Mouse (Mus musculus) heart, embryonic 13.5 days (tissue): ENCODE results near the gene Sema6d. TPM values are rescaled to one million over a fixed set of nuclear protein-coding genes. Genes with fewer than 3 reads are reported as not detected.

Experiments
- ATAC-seq: fragments of 200-750 bp; cut with Nextera tagmentation; 2 replicates; pipeline ENCODE4 v1.8.0; 2017; ENCODE audit warnings: moderate TSS enrichment; ENCODE audit not compliant: insufficient number of reproducible peaks, low FRiP score, low TSS enrichment; ENCODE audit errors: extremely low read depth
- H3K27ac ChIP-seq: fragments of 300-500 bp; sonication (generic); replicated peaks from 2 replicates; pipeline ENCODE4 v1.5.1; 2015; ENCODE audit warnings: moderate library complexity, mild to moderate bottlenecking, inconsistent platforms
- H3K27me3 ChIP-seq: fragments of 300-500 bp; sonication (generic); replicated peaks from 2 replicates; pipeline ENCODE4 v1.6.1; 2015; ENCODE audit warnings: mild to moderate bottlenecking, inconsistent platforms
- H3K36me3 ChIP-seq: fragments of 300-500 bp; sonication (generic); 2 replicates; pipeline ENCODE4 v1.6.1; 2015; ENCODE audit warnings: mild to moderate bottlenecking, inconsistent platforms
- H3K4me1 ChIP-seq: fragments of 300-500 bp; sonication (generic); 2 replicates; pipeline ENCODE4 v1.6.1; 2015; ENCODE audit warnings: inconsistent platforms
- H3K4me2 ChIP-seq: fragments of 300-500 bp; sonication (generic); 2 replicates; pipeline ENCODE4 v1.6.1; 2015; ENCODE audit warnings: inconsistent platforms, mild to moderate bottlenecking, moderate library complexity
- H3K4me3 ChIP-seq: fragments of 300-500 bp; sonication (generic); 2 replicates; pipeline ENCODE4 v1.5.1; 2015; ENCODE audit warnings: moderate library complexity, mild to moderate bottlenecking, inconsistent platforms
- H3K9ac ChIP-seq: fragments of 300-500 bp; sonication (generic); 2 replicates; pipeline ENCODE4 v1.6.1; 2015; ENCODE audit warnings: inconsistent platforms, mild to moderate bottlenecking, moderate library complexity
- H3K9me3 ChIP-seq: fragments of 300-500 bp; sonication (generic); 2 replicates; pipeline ENCODE4 v1.6.1; 2016; ENCODE audit warnings: inconsistent platforms
- WGBS: fragments of 180-500 bp; shearing (Covaris S2); methylation state at CpG from one replicate; pipeline ENCODE4 v1.1.7; 2015; ENCODE audit warnings: mixed read lengths; 5-methylcytosine and 5-hydroxymethylcytosine counted together
- polyA plus RNA-seq: library from polyadenylated mRNA; unstranded; fragments of >200 nt; fragmentation: Nextera tagmentation; extraction: Ambion mirVana; gene quantifications from 2 replicates; pipeline ENCODE4 v1.2.1, GENCODE M21; 2015

Sema6d gene
- polyA plus RNA-seq, 1 experiment from 2014 or later: 18.8 TPM

DNA sequence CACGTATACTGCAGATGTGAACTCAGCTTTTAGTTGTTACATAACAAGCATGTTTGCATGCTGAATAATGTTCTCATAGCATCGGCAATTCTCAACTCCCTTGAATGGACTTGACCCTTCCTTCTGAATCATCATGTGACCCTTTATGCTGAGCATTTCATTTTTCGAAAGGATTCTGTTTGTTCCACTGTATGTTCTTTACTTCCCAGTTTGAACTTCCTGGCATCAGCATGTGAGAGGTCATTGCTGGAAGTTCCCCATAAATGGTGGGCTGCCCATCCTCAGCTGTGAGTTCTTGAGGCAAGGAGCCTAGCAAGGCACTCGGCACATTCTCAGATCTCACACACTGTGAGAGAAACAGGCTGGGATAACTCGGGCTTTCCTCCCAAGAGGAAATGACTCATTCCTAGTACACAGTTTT lies 594.7 kb downstream of the Sema6d start:
- Histone ChIP-seq H3K4me1 (no peaks in the 10 kb centered on the region), H3K4me2 (no peak overlapping the region), H3K27ac (no peak overlapping the region), H3K9me3 (no peaks in the 10 kb centered on the region), H3K9ac (no peak overlapping the region), H3K4me3 (no peak overlapping the region), H3K36me3 (no peaks in the 10 kb centered on the region), H3K27me3 (no peaks in the 10 kb centered on the region)
- 59% methylated on average over 5 of the region's 5 CpGs for WGBS
- ATAC-seq: no peak

DNA sequence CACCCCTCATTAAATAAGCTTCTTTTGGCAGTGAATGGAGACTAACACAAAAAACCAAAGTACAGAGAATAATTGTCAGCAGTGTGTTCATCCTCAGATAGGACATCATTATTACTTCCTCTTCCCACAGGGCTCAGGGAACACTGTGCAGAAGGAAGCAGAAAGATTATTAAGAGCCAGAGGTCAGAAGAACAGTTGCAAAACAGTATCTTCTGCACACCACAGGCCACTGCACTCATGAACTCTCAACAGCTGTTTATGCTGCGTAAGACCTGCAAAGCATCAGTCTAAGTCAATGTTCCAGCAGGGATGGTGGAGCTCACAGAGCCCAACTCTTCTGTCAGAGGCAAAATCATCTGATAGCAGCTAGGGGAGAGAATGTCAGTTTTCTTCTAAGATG lies 600.6 kb downstream of the Sema6d start:
- Histone ChIP-seq H3K36me3 (no peaks in the 10 kb centered on the region), H3K4me2 (no peak overlapping the region), H3K27me3 (no peaks in the 10 kb centered on the region), H3K27ac (no peak overlapping the region), H3K4me3 (no peak overlapping the region), H3K9me3 (no peaks in the 10 kb centered on the region), H3K4me1 (no peaks in the 10 kb centered on the region), H3K9ac (no peak overlapping the region)
- no peak for ATAC-seq
- WGBS: 76% methylated on average over 1 of the region's 1 CpGs

DNA sequence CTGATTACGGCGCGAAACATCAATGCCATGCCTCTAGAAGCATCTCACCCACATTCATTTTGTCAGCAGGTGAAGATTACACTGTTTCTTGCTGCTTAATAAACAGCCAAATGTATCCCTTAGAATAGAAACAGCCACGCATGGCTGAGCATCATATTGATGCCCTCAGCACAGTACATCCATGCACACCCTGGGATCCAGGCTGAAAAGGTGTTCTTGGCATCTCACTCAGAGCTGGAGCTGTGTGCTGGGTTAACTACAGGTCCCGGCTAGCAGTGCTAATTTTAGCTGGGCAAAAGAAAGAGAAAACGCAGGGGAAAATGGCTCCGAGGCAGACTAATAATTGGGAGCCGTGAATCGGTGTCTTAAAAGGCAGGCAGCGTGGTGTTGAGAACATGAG lies 612.9 kb downstream of the Sema6d start:
- H3K4me3 ChIP-seq: no peak overlapping the region
- peaks cover 26% of the 10 kb centered on the region for H3K4me1 ChIP-seq
- no peak overlapping the region for H3K9ac ChIP-seq
- no peaks in the 10 kb centered on the region for H3K9me3 ChIP-seq
- H3K4me2 ChIP-seq: no peak overlapping the region
- no peak overlapping the region for H3K27ac ChIP-seq
- no peaks in the 10 kb centered on the region for H3K27me3 ChIP-seq
- no peaks in the 10 kb centered on the region for H3K36me3 ChIP-seq
- no peak for ATAC-seq
- WGBS: 83% methylated on average over 10 of the region's 10 CpGs

- H3K9ac ChIP-seq: no peak overlapping the region
- no peak overlapping the region for H3K4me2 ChIP-seq
- H3K36me3 ChIP-seq: no peaks in the 10 kb centered on the region
- peaks cover 26% of the 10 kb centered on the region for H3K4me1 ChIP-seq
- H3K27ac ChIP-seq: peak overlapping the region; percentile 75
- no peak; the same call in 1 of the 2 replicates for ATAC-seq
- WGBS: 60% methylated on average over 4 of the region's 4 CpGs
- H3K9me3 ChIP-seq: no peaks in the 10 kb centered on the region
- no peak overlapping the region for H3K4me3 ChIP-seq
- no peaks in the 10 kb centered on the region for H3K27me3 ChIP-seq
These were observed 615.2 kb downstream of the Sema6d start for GRCm38 (mm10) chr2:124704922-124705321.

GRCm38 (mm10) chr2:124705806-124706205 lies 616.0 kb downstream of the Sema6d start:
- Histone ChIP-seq H3K9me3 (no peaks in the 10 kb centered on the region), H3K4me2 (no peak overlapping the region), H3K27me3 (no peaks in the 10 kb centered on the region), H3K36me3 (no peaks in the 10 kb centered on the region), H3K9ac (no peak overlapping the region), H3K4me3 (no peak overlapping the region), H3K4me1 (peaks cover 26% of the 10 kb centered on the region), H3K27ac (peak overlapping the region; percentile 65)
- ATAC-seq: no peak
- WGBS: 48% methylated on average over 4 of the region's 4 CpGs

GRCm38 (mm10) chr2:124706896-124707295 lies 617.1 kb downstream of the Sema6d start:
- no peak overlapping the region for H3K9ac ChIP-seq

More at GRCm38 (mm10) chr2:124706896-124707295, 617.1 kb downstream of the Sema6d start:
- ATAC-seq: no peak
- Histone ChIP-seq H3K36me3 (no peaks in the 10 kb centered on the region), H3K4me1 (peaks cover 26% of the 10 kb centered on the region), H3K4me3 (no peak overlapping the region), H3K27me3 (no peaks in the 10 kb centered on the region), H3K4me2 (no peak overlapping the region), H3K27ac (no peak overlapping the region), H3K9me3 (no peaks in the 10 kb centered on the region)
- 54% methylated on average over 7 of the region's 7 CpGs for WGBS
